Mouse (Mus musculus): ENCODE data around the gene Galc. TPM values are rescaled to one million over a fixed set of nuclear protein-coding genes. Genes with fewer than 3 reads are reported as not detected.
A peak's percentile ranks its signal among the peaks of the same experiment; 100 is the strongest.

Gene Galc
- polyA plus RNA-seq, 1 experiment from 2014 or later: 9.8 TPM

- H3K36me3 ChIP-seq (ENCODE audit: control insufficient read depth, insufficient read depth, low read length): no peaks in the 10 kb centered on the region
- no peak for ATAC-seq (ENCODE audit: low read depth)
- H3K4me2 ChIP-seq (ENCODE audit: low read depth, low read length): no peak overlapping the region
- H3K4me3 ChIP-seq (ENCODE audit: low read length): no peak overlapping the region
- no peaks in the 10 kb centered on the region for H3K27me3 ChIP-seq (ENCODE audit: control insufficient read depth, insufficient read depth, low read depth, low read length)
- no peaks in the 10 kb centered on the region for H3K9me3 ChIP-seq (ENCODE audit: control insufficient read depth, low read length)
- 82% methylated on average over 10 of the region's 10 CpGs for WGBS
- no peak overlapping the region for H3K9ac ChIP-seq (ENCODE audit: low read length)
- no peak overlapping the region for H3K27ac ChIP-seq (ENCODE audit: low read length)
- H3K4me1 ChIP-seq (replicated peaks; ENCODE audit: control insufficient read depth, insufficient read depth, low read length): no peaks in the 10 kb centered on the region
Measured at GRCm38 (mm10) chr12:98208104-98208503, 51.2 kb downstream of the Galc start.

DNA sequence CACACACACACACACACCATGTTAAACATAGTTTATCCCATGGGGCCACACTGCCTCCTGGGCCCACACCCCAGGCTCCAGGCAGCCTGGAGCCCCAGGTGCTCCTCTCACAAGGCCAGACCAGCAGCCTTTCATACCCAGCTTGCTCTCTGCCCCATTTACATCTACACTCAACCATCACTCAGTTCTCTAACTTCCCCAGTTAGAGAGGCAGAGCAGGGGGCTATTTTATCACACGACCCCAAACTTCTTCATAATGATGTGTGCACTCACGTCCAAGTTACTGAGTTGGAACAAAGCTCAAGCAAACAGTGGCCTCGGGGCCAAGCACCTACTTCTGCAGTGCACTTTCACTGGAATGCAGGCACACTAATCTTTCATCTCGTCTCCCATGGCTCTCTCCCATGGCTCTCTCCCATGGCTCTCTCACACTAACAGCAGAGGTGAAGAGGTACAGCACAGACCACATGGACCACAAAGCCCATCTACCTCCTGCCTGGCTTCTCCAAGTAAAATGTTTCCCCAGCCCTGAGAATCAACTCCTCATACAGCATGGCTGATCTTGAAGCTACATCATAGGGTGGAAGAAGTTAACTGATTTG lies 53.7 kb downstream of the Galc start:
- no peaks in the 10 kb centered on the region for H3K27me3 ChIP-seq (ENCODE audit: control insufficient read depth, insufficient read depth, low read depth, low read length)
- no peaks in the 10 kb centered on the region for H3K4me1 ChIP-seq (replicated peaks; ENCODE audit: control insufficient read depth, insufficient read depth, low read length)
- no peak overlapping the region for H3K27ac ChIP-seq (ENCODE audit: low read length)
- no peak overlapping the region for H3K4me3 ChIP-seq (ENCODE audit: low read length)
- no peaks in the 10 kb centered on the region for H3K9me3 ChIP-seq (ENCODE audit: control insufficient read depth, low read length)
- no peaks in the 10 kb centered on the region for H3K36me3 ChIP-seq (ENCODE audit: control insufficient read depth, insufficient read depth, low read length)
- 40% methylated on average over 4 of the region's 4 CpGs for WGBS
- H3K9ac ChIP-seq (ENCODE audit: low read length): no peak overlapping the region
- no peak for ATAC-seq (ENCODE audit: low read depth)
- no peak overlapping the region for H3K4me2 ChIP-seq (ENCODE audit: low read depth, low read length)

DNA sequence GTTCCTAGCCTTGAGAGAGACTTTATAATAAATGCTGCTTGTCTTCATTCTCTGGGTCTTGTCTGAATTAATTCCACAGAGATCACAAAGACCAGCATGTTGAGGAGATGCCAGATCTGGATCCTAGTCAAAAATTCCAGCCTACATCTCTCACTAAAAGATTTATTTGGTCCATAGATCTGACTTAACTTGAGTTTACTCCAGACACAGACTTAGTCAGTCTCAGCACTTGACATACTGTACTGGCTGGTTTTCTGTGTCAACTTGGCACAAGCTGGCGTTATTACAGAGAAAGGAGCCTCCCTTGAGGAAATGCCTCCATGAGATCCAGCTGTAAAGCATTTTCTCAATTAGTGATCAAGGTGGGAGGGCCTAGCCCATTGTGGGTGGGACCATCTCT lies 61.9 kb downstream of the Galc start:
- no peaks in the 10 kb centered on the region for H3K9me3 ChIP-seq (ENCODE audit: control insufficient read depth, low read length)
- no peak overlapping the region for H3K4me2 ChIP-seq (ENCODE audit: low read depth, low read length)
- no peak overlapping the region for H3K4me3 ChIP-seq (ENCODE audit: low read length)
- no peaks in the 10 kb centered on the region for H3K36me3 ChIP-seq (ENCODE audit: control insufficient read depth, insufficient read depth, low read length)
- H3K27ac ChIP-seq (ENCODE audit: low read length): no peak overlapping the region
- no peak for ATAC-seq (ENCODE audit: low read depth)
- H3K4me1 ChIP-seq (replicated peaks; ENCODE audit: control insufficient read depth, insufficient read depth, low read length): no peaks in the 10 kb centered on the region
- 41% methylated on average over 1 of the region's 1 CpGs for WGBS
- H3K27me3 ChIP-seq (ENCODE audit: control insufficient read depth, insufficient read depth, low read depth, low read length): no peaks in the 10 kb centered on the region
- no peak overlapping the region for H3K9ac ChIP-seq (ENCODE audit: low read length)

DNA sequence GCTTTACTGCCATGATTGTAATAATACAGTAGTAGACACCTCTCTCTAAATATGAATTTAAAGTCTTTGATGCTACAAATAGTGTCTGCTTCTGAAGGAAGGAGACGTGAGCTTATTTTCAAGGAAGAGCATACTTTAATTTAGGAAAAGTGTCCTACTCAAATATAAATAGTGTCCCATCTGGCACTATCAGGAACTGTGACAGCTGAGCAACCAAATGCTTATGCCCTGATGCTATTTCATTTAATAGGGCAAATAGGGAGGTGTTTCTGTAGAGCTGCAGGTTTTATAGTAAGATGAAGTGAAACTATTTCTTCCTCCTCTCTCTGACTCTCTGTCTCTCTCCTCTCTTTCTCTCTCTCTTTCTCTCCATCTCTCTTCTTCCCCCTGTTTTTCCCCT lies 69.1 kb downstream of the Galc start:
- Histone ChIP-seq H3K9me3 (ENCODE audit: control insufficient read depth, low read length) (no peaks in the 10 kb centered on the region), H3K36me3 (ENCODE audit: control insufficient read depth, insufficient read depth, low read length) (no peaks in the 10 kb centered on the region), H3K9ac (ENCODE audit: low read length) (no peak overlapping the region), H3K27me3 (ENCODE audit: control insufficient read depth, insufficient read depth, low read depth, low read length) (no peaks in the 10 kb centered on the region), H3K4me3 (ENCODE audit: low read length) (no peak overlapping the region), H3K27ac (ENCODE audit: low read length) (no peak overlapping the region), H3K4me1 (replicated peaks; ENCODE audit: control insufficient read depth, insufficient read depth, low read length) (no peaks in the 10 kb centered on the region), H3K4me2 (ENCODE audit: low read depth, low read length) (no peak overlapping the region)
- ATAC-seq (ENCODE audit: low read depth): no peak
- 71% methylated on average over 1 of the region's 1 CpGs for WGBS

GRCm38 (mm10) chr12:98189096-98189495 lies 70.2 kb downstream of the Galc start:
- no peak overlapping the region for H3K27ac ChIP-seq (ENCODE audit: low read length)
- no peak overlapping the region for H3K9ac ChIP-seq (ENCODE audit: low read length)
- 74% methylated on average over 9 of the region's 9 CpGs for WGBS
- no peaks in the 10 kb centered on the region for H3K27me3 ChIP-seq (ENCODE audit: control insufficient read depth, insufficient read depth, low read depth, low read length)
- no peak overlapping the region for H3K4me3 ChIP-seq (ENCODE audit: low read length)
- H3K36me3 ChIP-seq (ENCODE audit: control insufficient read depth, insufficient read depth, low read length): no peaks in the 10 kb centered on the region
- H3K9me3 ChIP-seq (ENCODE audit: control insufficient read depth, low read length): no peaks in the 10 kb centered on the region
- H3K4me1 ChIP-seq (replicated peaks; ENCODE audit: control insufficient read depth, insufficient read depth, low read length): no peaks in the 10 kb centered on the region
- H3K4me2 ChIP-seq (ENCODE audit: low read depth, low read length): no peak overlapping the region
- no peak for ATAC-seq (ENCODE audit: low read depth)

- H3K4me3 ChIP-seq (ENCODE audit: low read length): no peak overlapping the region
- H3K4me1 ChIP-seq (replicated peaks; ENCODE audit: control insufficient read depth, insufficient read depth, low read length): no peaks in the 10 kb centered on the region
- no peak for ATAC-seq (ENCODE audit: low read depth)
- H3K36me3 ChIP-seq (ENCODE audit: control insufficient read depth, insufficient read depth, low read length): no peaks in the 10 kb centered on the region
- no peak overlapping the region for H3K9ac ChIP-seq (ENCODE audit: low read length)
- H3K27me3 ChIP-seq (ENCODE audit: control insufficient read depth, insufficient read depth, low read depth, low read length): peaks cover 1% of the 10 kb centered on the region; the same call in 1 of the 2 replicates
- WGBS: 55% methylated on average over 8 of the region's 8 CpGs
- H3K9me3 ChIP-seq (ENCODE audit: control insufficient read depth, low read length): no peaks in the 10 kb centered on the region
- no peak overlapping the region for H3K4me2 ChIP-seq (ENCODE audit: low read depth, low read length)
- H3K27ac ChIP-seq (ENCODE audit: low read length): no peak overlapping the region
Measured at GRCm38 (mm10) chr12:98187186-98187899, 71.9 kb downstream of the Galc start.

GRCm38 (mm10) chr12:98181729-98182128 lies 77.5 kb downstream of the Galc start:
- no peak overlapping the region for H3K27ac ChIP-seq (ENCODE audit: low read length)
- no peaks in the 10 kb centered on the region for H3K36me3 ChIP-seq (ENCODE audit: control insufficient read depth, insufficient read depth, low read length)
- WGBS: 13% methylated on average over 9 of the region's 9 CpGs
- H3K4me2 ChIP-seq (ENCODE audit: low read depth, low read length): peak overlapping the region; percentile 26; the same call in 1 of the 2 replicates
- H3K9ac ChIP-seq (ENCODE audit: low read length): no peak overlapping the region
- peak; percentile 41; the same call in 1 of the 2 replicates for ATAC-seq (ENCODE audit: low read depth)
- H3K27me3 ChIP-seq (ENCODE audit: control insufficient read depth, insufficient read depth, low read depth, low read length): peaks cover 4% of the 10 kb centered on the region; the same call in 1 of the 2 replicates
- no peaks in the 10 kb centered on the region for H3K4me1 ChIP-seq (replicated peaks; ENCODE audit: control insufficient read depth, insufficient read depth, low read length)
- H3K9me3 ChIP-seq (ENCODE audit: control insufficient read depth, low read length): no peaks in the 10 kb centered on the region
- H3K4me3 ChIP-seq (ENCODE audit: low read length): no peak overlapping the region

DNA sequence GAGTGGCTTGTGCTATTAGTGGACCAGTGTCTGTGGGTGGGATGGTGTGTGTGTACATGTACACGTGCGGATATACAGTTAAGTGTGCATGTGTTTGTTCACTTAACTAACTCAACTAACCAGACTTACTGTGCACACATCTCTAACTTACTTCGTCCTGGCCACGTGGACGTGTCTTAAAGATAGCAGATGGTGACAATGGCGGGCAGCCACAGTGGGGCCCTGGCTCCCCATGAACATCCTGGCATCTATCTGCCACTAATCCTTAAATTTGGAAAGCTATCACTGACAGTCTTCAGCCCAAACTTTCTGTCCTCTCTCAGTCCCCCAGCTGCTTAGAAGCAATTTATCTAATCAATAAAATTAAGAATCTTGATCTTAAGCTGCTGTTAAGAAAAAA lies 78.5 kb downstream of the Galc start:
- H3K4me1 ChIP-seq (replicated peaks; ENCODE audit: control insufficient read depth, insufficient read depth, low read length): no peaks in the 10 kb centered on the region
- no peaks in the 10 kb centered on the region for H3K36me3 ChIP-seq (ENCODE audit: control insufficient read depth, insufficient read depth, low read length)
- WGBS: 78% methylated on average over 6 of the region's 6 CpGs
- peaks cover 4% of the 10 kb centered on the region; the same call in 1 of the 2 replicates for H3K27me3 ChIP-seq (ENCODE audit: control insufficient read depth, insufficient read depth, low read depth, low read length)
- no peak overlapping the region for H3K27ac ChIP-seq (ENCODE audit: low read length)
- no peak overlapping the region for H3K4me3 ChIP-seq (ENCODE audit: low read length)
- no peak for ATAC-seq (ENCODE audit: low read depth)
- H3K9ac ChIP-seq (ENCODE audit: low read length): no peak overlapping the region
- no peaks in the 10 kb centered on the region for H3K9me3 ChIP-seq (ENCODE audit: control insufficient read depth, low read length)
- H3K4me2 ChIP-seq (ENCODE audit: low read depth, low read length): no peak overlapping the region

GRCm38 (mm10) chr12:98180235-98180800 lies 78.9 kb downstream of the Galc start:
- no peak overlapping the region for H3K4me3 ChIP-seq (ENCODE audit: low read length)
- 91% methylated on average over 16 of the region's 16 CpGs for WGBS
- no peak for ATAC-seq (ENCODE audit: low read depth)
- no peak overlapping the region for H3K27ac ChIP-seq (ENCODE audit: low read length)
- H3K4me1 ChIP-seq (replicated peaks; ENCODE audit: control insufficient read depth, insufficient read depth, low read length): no peaks in the 10 kb centered on the region
- H3K27me3 ChIP-seq (ENCODE audit: control insufficient read depth, insufficient read depth, low read depth, low read length): peaks cover 4% of the 10 kb centered on the region; the same call in 1 of the 2 replicates
- no peak overlapping the region for H3K9ac ChIP-seq (ENCODE audit: low read length)
- H3K9me3 ChIP-seq (ENCODE audit: control insufficient read depth, low read length): no peaks in the 10 kb centered on the region
- no peaks in the 10 kb centered on the region for H3K36me3 ChIP-seq (ENCODE audit: control insufficient read depth, insufficient read depth, low read length)
- no peak overlapping the region for H3K4me2 ChIP-seq (ENCODE audit: low read depth, low read length)

All from lung, embryonic 16.5 days (tissue).